Mouse (Mus musculus): ENCODE measurements around the gene Fer1l4. TPM values are rescaled to one million over a fixed set of nuclear protein-coding genes. Genes with fewer than 3 reads are reported as not detected.

Fer1l4 gene
- not detected for total RNA-seq (2023)

DNA sequence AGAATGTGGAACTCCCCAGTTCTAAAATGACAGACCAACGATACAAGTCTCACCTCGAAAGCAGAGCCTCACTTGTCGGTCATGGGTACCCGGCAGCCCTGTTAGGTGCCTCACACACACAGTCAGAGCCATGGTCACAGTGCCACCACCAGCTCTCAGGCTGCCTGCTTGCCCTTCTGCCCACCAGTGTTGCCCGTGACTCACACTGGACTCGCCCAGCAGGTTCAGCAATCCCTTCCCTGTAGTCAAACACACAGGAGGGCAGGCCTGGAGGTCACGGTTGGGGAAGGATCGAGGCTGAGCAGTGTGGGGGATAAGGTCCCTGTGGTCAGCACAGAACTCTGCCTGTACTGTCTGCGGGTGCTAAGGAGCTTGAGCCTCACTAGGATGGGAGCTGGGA lies at the start of gene Fer1l4:
TSS of gene Fer1l4 (minus strand) at position 132 of the 400 bp plus-strand sequence.

DNA sequence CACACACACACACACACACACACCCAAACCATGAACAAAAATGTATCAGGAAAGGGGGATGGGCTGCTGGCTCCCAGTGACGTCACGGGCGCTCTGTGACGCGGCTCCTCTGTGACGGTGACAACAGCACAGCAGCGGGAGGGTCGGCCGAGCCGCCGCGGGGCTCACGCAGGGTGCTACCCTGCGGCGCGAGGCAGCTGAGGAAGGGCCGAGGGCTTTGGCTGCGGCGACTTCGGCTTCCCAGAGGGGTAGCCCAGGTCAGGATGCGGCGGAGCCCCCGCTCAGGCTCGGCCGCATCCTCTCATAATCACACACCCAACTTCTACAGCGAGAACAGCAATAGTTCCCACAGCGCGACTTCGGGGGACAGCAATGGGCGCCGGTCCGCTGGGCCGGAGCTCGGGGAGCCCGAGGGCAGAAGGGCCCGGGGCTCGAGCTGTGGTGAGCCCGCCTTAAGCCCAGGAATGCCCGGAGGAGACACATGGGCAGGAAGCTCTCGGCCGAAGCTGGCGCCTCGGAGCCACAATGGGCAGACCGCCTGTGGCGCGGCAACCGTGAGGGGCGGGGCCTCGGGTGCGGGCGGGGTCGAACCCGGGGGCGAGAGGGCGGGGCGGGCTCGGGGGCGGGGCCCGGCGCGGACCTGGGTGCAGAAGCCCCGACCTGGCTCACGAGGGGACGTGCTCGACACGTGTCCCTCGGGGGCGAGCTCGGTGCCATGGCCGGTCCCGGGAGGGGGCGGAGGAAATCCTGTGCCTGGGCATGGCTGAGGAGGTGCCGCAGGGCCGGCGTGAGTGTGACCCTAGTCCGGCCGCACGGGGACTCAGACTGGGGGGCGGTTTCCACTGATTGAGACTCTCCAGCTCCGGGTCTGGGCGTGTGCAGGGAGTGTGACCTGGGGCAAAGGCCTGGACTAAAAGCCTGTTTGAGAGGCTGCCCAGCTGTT lies 12.6 kb upstream of the Fer1l4 start, which contains the start of gene Spag4:
TSS of gene Spag4 (plus strand) at position 77 of the 943 bp plus-strand sequence.

DNA sequence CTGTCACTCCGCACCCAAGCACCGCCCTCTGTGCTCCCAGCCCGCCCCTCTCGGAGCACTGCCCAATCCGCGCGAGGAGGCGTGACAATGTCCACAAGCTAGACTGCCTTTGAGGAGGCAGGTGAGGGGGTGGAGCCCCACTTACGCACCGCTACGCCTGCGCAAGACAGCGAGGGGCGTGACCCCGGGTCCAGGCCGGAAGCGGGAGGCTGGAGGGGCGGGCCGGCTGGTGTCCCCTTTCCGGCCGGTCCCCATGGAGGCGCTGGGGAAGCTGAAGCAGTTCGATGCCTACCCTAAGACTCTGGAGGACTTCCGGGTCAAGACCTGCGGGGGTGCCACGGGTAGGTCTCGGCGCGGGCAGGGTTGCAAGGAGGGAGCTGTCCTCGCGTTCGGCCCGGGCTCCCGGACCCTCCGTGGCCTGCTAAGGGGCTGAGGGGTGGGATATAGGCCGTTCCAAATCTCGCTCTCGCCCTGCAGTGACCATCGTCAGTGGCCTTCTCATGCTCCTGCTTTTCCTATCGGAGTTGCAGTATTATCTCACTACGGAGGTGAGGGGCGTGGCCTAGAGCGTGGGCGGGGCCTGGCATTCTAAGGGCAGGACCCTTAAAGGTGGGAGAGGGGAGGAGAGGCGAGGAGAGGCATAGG lies 44.7 kb downstream of the Fer1l4 start, which contains the start of the genes 6430550D23Rik and Ergic3:
TSS of gene 6430550D23Rik (minus strand) at position 90 of the 645 bp plus-strand sequence.
TSS of gene Ergic3 (plus strand) at position 158 of the 645 bp plus-strand sequence.

Other genes with a start within 250 kb of the Fer1l4 start
- gene BC029722, start 233.5 kb downstream of the Fer1l4 start, total RNA-seq (2023), result 26.0 TPM
- gene Eif6, start 226.0 kb downstream of the Fer1l4 start, total RNA-seq (2023), result 144 TPM
- gene Fam83c, start 218.1 kb downstream of the Fer1l4 start, total RNA-seq (2023), result 0.47 TPM
- gene Uqcc1, start 122.6 kb downstream of the Fer1l4 start, total RNA-seq (2023), result 44.3 TPM
- gene Gm15557, start 112.2 kb downstream of the Fer1l4 start, total RNA-seq (2023), result not detected
- not detected for gene Gdf5, start 107.6 kb downstream of the Fer1l4 start, total RNA-seq (2023)
- 42.1 TPM for gene Cep250, start 96.5 kb downstream of the Fer1l4 start, total RNA-seq (2023)
- gene 6430550D23Rik, start 45.0 kb downstream of the Fer1l4 start, total RNA-seq (2023), result 1.7 TPM
- gene Ergic3, start 44.9 kb downstream of the Fer1l4 start, total RNA-seq (2023), result 58.9 TPM
- gene Spag4, start 12.2 kb upstream of the Fer1l4 start, total RNA-seq (2023), result 5.2 TPM
- 54.2 TPM for gene Cpne1, start 59.0 kb upstream of the Fer1l4 start, total RNA-seq (2023)
- 33.6 TPM for gene Rbm12, start 59.0 kb upstream of the Fer1l4 start, total RNA-seq (2023)
- gene Gm28036, start 74.1 kb upstream of the Fer1l4 start, total RNA-seq (2023), result 22.6 TPM
- 59.9 TPM for gene Romo1, start 91.1 kb upstream of the Fer1l4 start, total RNA-seq (2023)
- 28.3 TPM for gene Nfs1, start 91.2 kb upstream of the Fer1l4 start, total RNA-seq (2023)
- 2,271 TPM for gene Rbm39, start 127.3 kb upstream of the Fer1l4 start, total RNA-seq (2023)
- 77.4 TPM for gene Phf20, start 143.5 kb upstream of the Fer1l4 start, total RNA-seq (2023)